Mouse (Mus musculus) activated CD4-positive, CD25-positive, alpha-beta regulatory T cell, adult 4 months (primary cell): ENCODE data around the gene 1700086D15Rik. TPM values are rescaled to one million over a fixed set of nuclear protein-coding genes. Genes with fewer than 3 reads are reported as not detected.

ENCODE experiments used
- ATAC-seq: one replicate; pipeline ENCODE4 v1.8.0; 2017
- polyA plus RNA-seq, 2 experiments: library from polyadenylated mRNA; unstranded; fragments of 100-300 nt; shearing (Covaris generic); gene quantifications; one replicate each; pipeline ENCODE4 v1.2.1; 2017

1700086D15Rik gene
- polyA plus RNA-seq, 2 experiments from 2014 or later: not detected

DNA sequence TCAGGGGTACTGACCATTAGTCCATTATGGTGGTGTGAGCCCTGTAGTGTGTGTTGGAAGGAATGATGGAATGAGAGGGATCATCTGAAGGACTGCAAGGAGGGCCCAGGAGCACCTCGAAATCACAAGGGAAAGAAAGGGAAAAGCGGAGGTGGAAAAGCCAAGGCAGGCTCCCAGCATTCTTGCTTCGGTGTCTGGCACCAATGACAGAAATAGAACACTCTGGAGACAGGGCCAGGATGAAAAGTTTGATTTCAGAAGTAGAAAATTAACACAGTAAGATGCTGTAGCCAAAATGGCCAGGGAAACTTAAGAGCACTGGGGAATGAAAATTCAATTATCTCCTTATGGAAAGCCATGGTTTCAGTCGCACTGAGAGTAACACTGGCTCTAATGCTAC is 26.0 kb downstream of the 1700086D15Rik start:
- no peak for ATAC-seq

DNA sequence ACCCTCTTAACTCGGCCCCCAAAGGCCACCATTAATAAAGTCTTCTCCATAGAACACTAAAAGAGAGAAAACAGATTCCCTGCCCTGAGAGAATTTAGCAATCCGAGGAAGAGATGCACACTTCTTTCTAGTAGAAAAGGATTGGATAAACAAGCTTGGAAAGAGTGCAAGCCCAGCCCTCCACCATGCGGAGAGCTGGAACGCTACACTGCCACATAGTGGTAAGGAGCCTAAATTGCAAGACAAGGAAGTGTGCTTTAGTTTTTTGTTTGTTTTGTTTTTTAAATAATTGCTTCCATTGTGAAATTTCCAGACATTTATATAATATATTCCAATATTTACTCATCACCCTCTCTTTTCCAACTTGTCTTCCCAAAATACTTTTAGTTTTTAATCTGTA is 30.6 kb downstream of the 1700086D15Rik start:
- no peak for ATAC-seq

DNA sequence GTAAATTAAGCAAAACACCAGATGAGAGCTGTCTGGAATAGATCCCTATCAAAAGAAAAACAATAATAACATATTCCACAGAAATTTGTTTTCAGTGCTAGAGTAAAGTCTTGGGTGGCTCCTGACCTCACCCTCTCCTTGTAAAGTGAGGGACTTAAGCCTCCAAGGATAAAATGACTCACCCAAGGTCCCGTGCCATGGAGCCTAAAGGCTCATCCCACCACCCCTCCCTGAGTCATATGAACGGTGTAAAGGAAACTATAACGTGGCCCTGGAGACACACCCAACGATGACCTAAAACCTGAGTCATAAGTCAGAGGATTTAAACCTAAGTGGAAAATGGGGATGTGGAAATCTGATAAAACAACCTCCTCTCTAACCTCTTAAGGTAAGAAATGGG is 31.0 kb downstream of the 1700086D15Rik start:
- ATAC-seq: no peak

DNA sequence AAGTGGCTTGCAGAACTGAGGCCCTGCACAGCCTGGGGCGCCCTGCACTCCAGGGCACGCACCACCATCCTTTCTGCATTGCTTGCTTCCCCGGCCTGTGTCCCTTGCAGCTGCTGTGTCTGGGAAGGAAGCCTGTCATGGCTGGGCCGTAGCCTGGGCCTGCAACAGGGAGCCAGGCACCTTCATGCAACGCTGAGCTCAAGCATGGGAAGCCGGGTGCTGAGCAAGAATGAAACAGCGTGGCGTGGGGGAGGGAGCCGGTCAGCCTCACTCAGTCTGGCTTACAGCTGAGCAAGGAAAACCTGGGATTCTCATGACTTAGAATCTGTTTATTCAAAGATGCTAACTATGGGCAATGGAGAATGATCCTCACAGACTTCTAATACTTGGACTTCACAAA is 33.1 kb downstream of the 1700086D15Rik start:
- no peak for ATAC-seq

DNA sequence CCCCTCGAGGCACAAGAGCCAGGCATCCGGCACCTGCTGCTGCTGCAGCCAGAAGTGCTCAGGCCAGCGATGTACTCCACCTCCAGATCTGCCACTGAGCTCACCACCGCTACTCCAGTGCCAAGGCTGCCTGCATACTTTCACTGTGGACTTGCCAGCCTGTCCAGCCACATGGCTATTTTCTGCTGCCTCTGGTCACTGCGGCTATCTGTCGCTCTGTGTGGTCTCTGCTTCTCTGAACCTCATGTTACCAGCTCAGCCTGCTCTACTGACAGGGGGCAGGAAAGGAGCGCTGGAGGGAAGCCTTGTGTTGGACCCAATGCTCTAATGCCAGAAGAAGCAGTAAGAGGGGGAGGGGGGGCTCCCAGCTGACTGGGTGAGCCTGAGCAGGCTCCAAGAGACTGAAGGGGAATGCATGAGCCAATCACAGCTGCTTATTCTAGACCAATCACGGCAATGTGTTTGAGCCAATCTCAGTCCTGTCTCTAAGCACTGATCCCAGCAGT is 34.7 kb downstream of the 1700086D15Rik start:
- no peak for ATAC-seq

DNA sequence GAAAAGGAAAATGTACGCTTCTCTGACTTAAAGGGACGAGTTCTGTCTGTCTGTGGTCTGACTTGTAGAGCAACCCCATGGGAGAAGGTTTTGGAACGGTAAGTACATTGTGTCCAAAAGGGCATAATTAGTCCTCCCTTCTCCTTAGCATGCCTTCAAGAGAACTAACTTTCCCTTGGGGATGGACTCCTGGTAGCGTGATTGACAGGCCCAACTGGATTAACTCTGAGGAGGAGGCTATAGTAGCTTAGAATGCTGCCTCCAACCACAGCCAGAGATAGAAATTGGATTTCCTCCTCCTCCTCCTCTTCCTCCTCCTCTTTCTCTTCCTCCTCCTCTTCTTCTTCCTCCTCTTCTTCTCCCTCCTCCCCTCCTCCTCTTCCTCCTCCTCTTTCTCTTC is 39.4 kb downstream of the 1700086D15Rik start:
- no peak for ATAC-seq

DNA sequence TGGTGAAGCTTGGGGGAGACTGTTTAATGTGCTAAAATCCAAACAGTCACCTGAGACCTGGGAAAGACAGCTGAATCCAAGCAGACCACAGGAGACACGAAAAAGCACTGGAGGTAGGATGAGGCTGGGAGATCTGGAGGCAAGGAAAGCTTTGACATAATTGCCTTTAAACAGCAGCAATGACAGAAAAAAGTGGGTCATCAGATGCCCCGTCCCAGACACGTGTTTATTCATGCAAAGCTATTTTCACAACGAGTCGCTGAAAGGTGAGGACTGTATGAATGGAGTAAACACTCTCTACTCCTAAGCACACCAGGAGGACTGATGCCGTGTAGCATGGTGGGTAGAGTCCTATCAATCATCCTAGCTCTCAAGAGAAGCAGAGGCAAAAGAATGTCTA is 43.9 kb downstream of the 1700086D15Rik start:
- ATAC-seq: no peak

DNA sequence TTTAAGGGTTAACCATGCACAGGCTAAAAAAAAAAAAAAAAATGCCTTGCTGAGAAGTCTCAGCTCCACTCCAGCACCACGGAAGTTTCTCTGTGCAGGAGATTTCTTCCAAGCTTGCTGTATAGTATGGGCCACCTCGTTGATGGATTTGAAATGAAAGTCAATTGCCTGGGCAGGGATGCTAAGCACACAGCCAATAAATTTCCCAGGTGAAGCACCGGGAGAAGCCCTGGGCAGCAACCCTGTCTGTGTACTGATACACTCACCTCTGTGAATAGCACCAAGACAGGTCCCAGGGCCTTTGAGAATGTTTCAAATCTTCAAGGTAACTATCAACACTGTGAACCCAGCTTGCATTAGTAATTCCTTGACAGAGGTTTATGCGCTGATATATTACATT is 47.6 kb downstream of the 1700086D15Rik start:
- no peak for ATAC-seq

DNA sequence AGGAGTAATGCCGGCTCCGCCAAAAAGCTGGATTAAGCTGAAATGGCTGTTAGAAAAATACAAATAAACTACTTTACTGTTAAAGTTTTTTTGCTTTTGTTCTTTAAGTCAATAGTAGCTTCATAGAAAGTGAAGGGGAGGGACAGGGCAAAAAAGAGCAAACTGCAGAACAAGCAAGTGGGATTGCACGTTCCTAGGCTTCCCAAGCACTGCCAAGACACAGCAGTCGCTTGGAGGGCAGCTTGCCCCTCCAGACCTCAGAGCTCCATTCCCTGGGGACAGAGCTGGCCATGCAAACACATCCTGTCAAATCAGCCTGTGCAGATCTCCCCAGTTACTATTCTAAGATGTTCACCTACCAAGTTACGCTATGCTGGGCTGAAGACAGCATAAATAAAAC is 48.0 kb downstream of the 1700086D15Rik start:
- no peak for ATAC-seq

DNA sequence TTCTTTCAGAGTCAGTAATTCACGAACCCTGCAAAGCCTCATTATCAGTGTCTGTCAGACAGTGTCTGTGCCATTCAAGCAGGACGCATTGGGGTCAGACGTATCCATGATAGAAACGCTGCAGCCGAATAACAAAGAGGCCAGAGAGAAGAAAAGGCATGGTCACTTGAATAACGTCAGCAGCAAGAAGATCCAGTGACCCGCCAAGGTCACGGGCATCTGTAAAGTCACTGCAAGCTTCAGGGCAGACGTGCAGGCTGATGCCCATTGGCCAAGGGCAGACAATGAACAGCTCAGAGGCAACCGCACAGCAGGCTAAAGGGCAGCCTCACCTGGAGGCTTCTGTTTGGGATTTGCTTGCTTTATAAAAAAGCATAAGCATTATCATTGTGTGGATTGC is 49.6 kb downstream of the 1700086D15Rik start:
- no peak for ATAC-seq

DNA sequence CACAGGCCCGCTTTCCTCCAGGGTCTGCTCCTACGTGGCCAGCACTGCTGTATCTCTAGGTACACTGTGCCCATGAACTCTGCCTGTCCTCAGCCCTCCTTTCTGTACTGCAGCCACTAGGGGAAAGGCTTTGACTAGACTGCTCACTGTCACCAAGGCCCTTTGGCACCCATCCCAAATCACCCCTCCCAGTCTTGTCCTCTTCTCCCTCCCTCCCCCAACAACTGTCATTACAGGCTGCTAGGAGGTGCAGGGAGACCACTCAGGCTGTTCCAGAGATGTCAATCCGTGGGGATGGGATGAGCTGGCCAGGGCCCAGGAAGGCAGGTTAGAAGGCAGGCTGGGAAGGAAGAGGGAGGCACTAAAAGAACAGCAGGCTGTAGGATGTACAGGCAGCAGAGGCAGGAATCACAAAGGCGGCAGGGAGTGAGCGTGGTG is 51.9 kb downstream of the 1700086D15Rik start:
- ATAC-seq: no peak

DNA sequence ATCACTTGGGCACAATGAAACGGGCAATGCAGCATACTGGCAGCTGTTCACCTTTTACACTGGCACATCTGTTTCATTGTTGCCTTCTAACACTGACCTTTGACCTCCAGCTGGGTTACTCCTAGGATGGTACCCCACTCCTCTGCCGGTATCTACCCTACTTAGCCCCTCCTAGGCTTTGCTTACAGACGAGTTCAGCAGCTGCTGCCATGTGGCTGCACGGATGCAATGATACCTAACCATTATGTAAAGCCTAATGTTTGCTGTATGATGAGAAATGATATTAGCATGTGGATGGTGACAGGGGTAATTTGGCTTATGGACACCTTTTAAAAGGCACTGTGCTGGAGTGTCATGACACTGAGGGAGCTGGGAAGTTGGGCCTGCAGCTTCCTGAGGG is 52.5 kb downstream of the 1700086D15Rik start:
- ATAC-seq: no peak

DNA sequence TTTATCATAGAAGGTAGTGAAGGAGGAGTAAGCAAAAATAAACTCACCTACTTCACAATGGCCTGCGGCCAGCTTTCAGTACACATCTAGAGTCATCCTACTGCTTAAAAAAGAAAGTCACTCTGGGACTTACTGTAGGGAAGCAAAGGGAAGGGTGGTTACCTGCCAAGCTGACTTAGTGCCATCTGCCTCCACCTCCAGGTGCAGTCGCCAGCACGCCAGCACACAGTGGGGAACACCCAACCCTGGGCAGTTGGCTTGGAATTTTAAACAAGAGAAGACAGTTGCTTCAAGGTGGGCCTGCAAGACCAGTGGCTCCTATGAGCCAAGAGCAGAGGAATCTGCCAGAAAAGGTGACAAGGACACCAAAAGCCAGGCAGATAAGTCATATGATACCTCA is 55.6 kb downstream of the 1700086D15Rik start:
- ATAC-seq: no peak

Other genes with a start within 250 kb of the 1700086D15Rik start
- 10 to 100 TPM in 1 of 2 experiments, 1 to 10 TPM in 1; 9.5 to 10.4 TPM for gene Elac2, start 180.9 kb downstream of the 1700086D15Rik start, polyA plus RNA-seq
- under 1 TPM in 1 of 2 experiments, not detected in 1; 0.25 TPM for gene Arhgap44, start 3.1 kb upstream of the 1700086D15Rik start, polyA plus RNA-seq
- gene Myocd, start 110.1 kb upstream of the 1700086D15Rik start, polyA plus RNA-seq: not detected